Mouse (Mus musculus): ENCODE measurements around the gene Slc46a1. TPM values are rescaled to one million over a fixed set of nuclear protein-coding genes. Genes with fewer than 3 reads are reported as not detected.

Gene Slc46a1
- polyA plus RNA-seq, 1 experiment from 2014 or later = 7.8 TPM

Other genes with a start within 250 kb of the Slc46a1 start
- gene Sdf2, start 220.0 kb upstream of the Slc46a1 start, polyA plus RNA-seq (2014; fragmentation: Nextera tagmentation; extraction: Ambion mirVana) = 50.2 and 55.1 TPM in 2 replicates
- 15.2 and 22.2 TPM in 2 replicates for gene Supt6, start 219.7 kb upstream of the Slc46a1 start, polyA plus RNA-seq (2014; fragmentation: Nextera tagmentation; extraction: Ambion mirVana)
- 69.4 and 86.5 TPM in 2 replicates for gene 2610507B11Rik, start 203.9 kb upstream of the Slc46a1 start, polyA plus RNA-seq (2014; fragmentation: Nextera tagmentation; extraction: Ambion mirVana)
- gene BC030499, start 174.9 kb upstream of the Slc46a1 start, polyA plus RNA-seq (2014; fragmentation: Nextera tagmentation; extraction: Ambion mirVana) = 0.17 TPM in 1 of 2 replicates, not detected in the other
- 31.7 and 32.8 TPM in 2 replicates for gene Spag5, start 164.2 kb upstream of the Slc46a1 start, polyA plus RNA-seq (2014; fragmentation: Nextera tagmentation; extraction: Ambion mirVana)
- gene Aldoc, start 142.7 kb upstream of the Slc46a1 start, polyA plus RNA-seq (2014; fragmentation: Nextera tagmentation; extraction: Ambion mirVana) = 11.2 and 12.4 TPM in 2 replicates
- 58.7 and 61.8 TPM in 2 replicates for gene Pigs, start 137.3 kb upstream of the Slc46a1 start, polyA plus RNA-seq (2014; fragmentation: Nextera tagmentation; extraction: Ambion mirVana)
- gene Unc119, start 122.2 kb upstream of the Slc46a1 start, polyA plus RNA-seq (2014; fragmentation: Nextera tagmentation; extraction: Ambion mirVana) = 44.9 and 48.1 TPM in 2 replicates
- gene Foxn1, start 79.1 kb upstream of the Slc46a1 start, polyA plus RNA-seq (2014; fragmentation: Nextera tagmentation; extraction: Ambion mirVana) = 0.07 and 0.29 TPM in 2 replicates
- not detected in 2 replicates for gene Slc13a2, start 43.5 kb upstream of the Slc46a1 start, polyA plus RNA-seq (2014; fragmentation: Nextera tagmentation; extraction: Ambion mirVana)
- 0.39 and 0.46 TPM in 2 replicates for gene Sarm1, start 32.1 kb downstream of the Slc46a1 start, polyA plus RNA-seq (2014; fragmentation: Nextera tagmentation; extraction: Ambion mirVana)
- gene Vtn, start 33.4 kb downstream of the Slc46a1 start, polyA plus RNA-seq (2014; fragmentation: Nextera tagmentation; extraction: Ambion mirVana) = 0.54 and 4.6 TPM in 2 replicates
- gene Sebox, start 37.8 kb downstream of the Slc46a1 start, polyA plus RNA-seq (2014; fragmentation: Nextera tagmentation; extraction: Ambion mirVana) = not detected in 2 replicates
- gene Tmem199, start 46.5 kb downstream of the Slc46a1 start, polyA plus RNA-seq (2014; fragmentation: Nextera tagmentation; extraction: Ambion mirVana) = 57.0 and 63.9 TPM in 2 replicates
- gene Poldip2, start 46.5 kb downstream of the Slc46a1 start, polyA plus RNA-seq (2014; fragmentation: Nextera tagmentation; extraction: Ambion mirVana) = 130 and 154 TPM in 2 replicates
- gene Tnfaip1, start 70.6 kb downstream of the Slc46a1 start, polyA plus RNA-seq (2014; fragmentation: Nextera tagmentation; extraction: Ambion mirVana) = 81.1 and 92.5 TPM in 2 replicates
- 107 and 114 TPM in 2 replicates for gene Ift20, start 70.7 kb downstream of the Slc46a1 start, polyA plus RNA-seq (2014; fragmentation: Nextera tagmentation; extraction: Ambion mirVana)
- gene Tmem97, start 85.1 kb downstream of the Slc46a1 start, polyA plus RNA-seq (2014; fragmentation: Nextera tagmentation; extraction: Ambion mirVana) = 82.4 and 88.3 TPM in 2 replicates
- 16.1 and 16.6 TPM in 2 replicates for gene Nlk, start 231.7 kb downstream of the Slc46a1 start, polyA plus RNA-seq (2014; fragmentation: Nextera tagmentation; extraction: Ambion mirVana)

Data from heart, embryonic 11.5 days (tissue).